Mouse (Mus musculus): Measurements from ENCODE around the gene Slc26a3.

The Slc26a3 gene

DNA sequence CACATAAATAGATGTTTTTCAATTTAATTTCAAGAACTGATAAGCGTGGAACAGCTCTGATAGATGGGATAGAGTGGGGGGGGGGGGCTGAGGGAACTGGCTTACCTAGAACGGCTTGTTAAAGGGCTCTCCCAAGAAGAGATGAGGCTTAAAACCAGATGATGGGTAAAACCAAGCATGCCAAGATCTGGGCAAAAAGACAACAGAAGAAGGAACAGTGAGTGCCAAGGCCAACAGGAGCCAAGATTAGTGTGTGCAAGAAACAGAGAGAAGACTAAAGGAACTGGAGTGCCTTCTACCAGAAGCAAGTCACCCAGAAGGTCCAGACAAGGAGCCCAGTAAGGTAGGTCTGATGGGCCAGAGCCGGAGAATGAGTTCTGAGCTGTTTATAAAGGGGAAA, at the start of gene Slc26a3:
Slc26a3 (plus strand) TSS at position 301 of the 400 bp plus-strand sequence.
- no peak for DNase-seq (ENCODE audit: low spot score in 2 of 2)

DNA sequence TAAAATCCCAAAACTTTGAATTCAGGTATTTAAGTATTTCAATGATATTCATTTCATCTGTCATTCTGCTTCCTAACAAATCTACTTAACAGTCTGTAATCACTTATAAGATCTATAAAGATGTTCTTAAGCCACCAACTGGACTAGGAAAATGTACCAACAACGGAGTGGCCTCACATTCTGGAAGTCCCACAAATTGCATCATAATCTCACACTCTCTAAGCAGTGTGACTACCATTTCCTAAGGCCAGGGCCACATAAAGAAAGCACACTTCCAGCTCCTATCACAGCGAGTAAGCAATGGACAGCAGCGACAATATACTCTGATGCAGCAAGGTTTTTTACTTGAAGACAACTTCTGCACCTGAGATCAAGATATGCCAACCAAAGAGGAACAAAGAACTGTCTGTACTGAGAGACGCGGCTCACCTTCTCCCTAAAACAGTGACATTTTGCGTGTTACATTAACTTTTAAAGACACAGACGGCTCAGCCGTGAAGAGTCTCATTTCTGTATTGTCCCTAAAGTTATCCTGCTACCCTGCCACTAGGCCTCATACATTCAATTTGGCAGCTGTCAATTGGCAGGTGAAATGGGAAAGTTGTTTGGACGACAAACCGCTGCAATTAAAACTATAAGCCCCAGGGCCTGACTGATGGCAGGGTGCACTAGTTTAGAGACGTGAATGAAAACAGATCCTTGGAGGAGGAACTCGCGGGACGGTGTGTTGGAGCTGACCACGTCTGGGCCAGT, 40.3 kb upstream of the Slc26a3 start:
- no peak for DNase-seq (ENCODE audit: low spot score in 2 of 2)

- peak; percentile 93 to 97 for DNase-seq (ENCODE audit: low spot score in 2 of 2)
These were observed 39.4 kb upstream of the Slc26a3 start, which contains the start of gene Dld for GRCm38 (mm10) chr12:31350944-31351928. Gene Dld (minus strand): TSS chr12:31351453.

- DNase-seq (ENCODE audit: low spot score in 2 of 2): no peak
These were observed 24.2 kb upstream of the Slc26a3 start for GRCm38 (mm10) chr12:31366428-31366827.

DNA sequence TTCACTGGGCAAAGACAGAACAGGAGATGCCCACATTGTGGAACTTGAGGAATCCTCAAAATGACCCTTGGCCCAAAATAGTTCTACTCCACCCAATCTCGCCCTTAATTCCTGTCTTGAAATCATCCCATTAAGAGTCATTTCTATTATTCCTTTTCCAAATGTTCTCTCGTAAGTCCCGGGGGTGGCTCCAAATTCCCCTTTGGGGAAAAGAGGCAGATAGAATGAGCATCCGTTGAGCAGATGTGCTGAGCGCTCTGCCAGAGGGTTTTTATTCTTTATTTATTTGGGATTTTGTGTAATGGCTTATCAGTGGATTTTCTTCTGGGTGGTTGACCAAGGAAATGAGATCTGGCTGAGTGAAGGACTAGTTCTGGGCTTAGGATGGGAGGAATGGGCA, 22.9 kb upstream of the Slc26a3 start:
- no peak for DNase-seq (ENCODE audit: low spot score in 2 of 2)

DNA sequence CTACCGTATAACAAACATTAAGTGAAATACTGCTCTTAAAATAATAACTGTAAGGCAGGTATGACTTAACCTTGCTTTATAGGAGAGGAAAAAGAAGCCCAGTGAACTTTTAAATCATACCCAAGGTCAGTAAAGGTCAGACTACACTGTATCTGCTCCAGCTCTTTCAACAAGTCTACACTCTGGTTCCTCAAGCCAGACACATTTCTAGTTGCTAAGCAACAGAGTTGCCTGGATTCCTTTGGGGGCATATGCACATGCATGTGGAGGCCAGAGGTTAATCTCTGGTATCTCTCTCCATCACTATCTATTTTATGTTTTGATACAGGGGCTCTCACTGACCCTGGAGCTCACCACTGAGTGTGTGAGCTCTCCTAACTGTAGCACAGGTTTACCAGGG, 21.6 kb upstream of the Slc26a3 start:
- DNase-seq (ENCODE audit: low spot score in 2 of 2): no peak

DNA sequence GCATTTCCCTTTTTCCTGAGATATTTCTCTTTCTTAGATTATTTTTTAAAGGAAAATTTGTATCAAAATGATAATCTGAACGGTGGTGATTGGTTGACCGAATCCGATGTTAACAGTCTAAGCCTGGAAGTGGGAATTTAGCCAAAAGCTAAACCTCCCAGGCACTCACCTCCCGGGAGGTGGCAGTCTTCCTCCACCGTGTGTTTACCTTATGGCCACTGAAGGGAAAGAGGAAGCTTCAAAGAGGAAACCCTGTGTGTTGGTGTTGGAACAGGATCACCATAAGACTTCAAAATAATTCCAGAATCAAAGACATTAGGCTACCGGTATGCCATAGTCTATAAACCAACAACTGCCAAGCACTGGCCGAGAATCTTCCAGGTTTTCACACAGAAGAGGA, 21.0 kb upstream of the Slc26a3 start:
- DNase-seq (ENCODE audit: low spot score in 2 of 2): no peak

GRCm38 (mm10) chr12:31374603-31375282, 15.9 kb upstream of the Slc26a3 start:
- DNase-seq (ENCODE audit: low spot score in 2 of 2): peak; percentile 34 to 45

DNA sequence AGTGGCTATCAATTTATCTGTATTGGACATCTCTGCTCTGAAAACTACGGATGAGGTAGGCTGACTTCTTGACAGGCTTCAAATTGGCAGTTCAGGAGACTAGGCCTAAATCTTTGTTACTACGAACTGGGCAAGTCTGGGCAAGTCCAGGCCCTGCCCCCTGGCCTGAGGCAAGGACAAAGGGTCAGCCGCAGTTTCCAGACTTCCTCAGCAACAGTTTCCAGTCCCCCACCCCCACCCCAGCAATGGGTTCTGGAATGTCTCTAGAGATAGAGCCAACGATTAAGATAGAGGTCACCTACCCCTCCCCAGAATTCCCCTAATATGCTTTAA, 15.4 kb upstream of the Slc26a3 start:
- DNase-seq (ENCODE audit: low spot score in 2 of 2): no peak

DNA sequence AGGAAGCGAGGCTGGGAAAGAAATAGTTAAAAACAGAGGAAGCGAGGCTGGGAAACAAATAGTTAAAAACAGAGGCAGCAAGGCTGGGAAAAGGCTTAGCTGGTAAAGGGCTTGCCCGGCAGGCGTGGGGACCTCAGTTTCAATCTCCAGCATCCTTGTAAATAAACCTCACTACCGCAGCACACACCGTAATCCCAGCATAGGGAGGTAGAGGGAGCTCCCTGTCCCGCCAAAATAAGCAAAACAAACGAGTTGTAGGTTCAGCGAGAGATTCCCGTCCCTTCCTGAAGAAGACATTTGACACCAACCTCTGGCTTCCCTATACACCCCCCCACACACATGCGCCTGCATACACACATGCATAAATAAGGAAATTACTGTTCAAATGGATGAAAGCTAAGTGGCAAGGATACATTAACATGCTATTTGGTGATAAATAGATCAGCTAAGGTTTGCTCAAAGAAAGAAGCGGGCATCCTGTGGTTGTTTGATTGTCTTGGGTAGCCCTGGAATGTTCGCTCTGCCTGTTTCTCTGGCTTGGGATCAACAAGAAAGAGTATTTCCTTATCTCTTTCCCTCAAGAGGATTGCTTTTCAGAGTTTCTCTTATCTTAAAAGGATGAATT, 14.2 kb upstream of the Slc26a3 start:
- no peak for DNase-seq (ENCODE audit: low spot score in 2 of 2)

- DNase-seq (ENCODE audit: low spot score in 2 of 2): no peak
These were observed 13.4 kb upstream of the Slc26a3 start for GRCm38 (mm10) chr12:31377241-31377640.

GRCm38 (mm10) chr12:31380878-31381277, 9.8 kb upstream of the Slc26a3 start:
- peak in 1 of 2 experiments; percentile 6 for DNase-seq (ENCODE audit: low spot score in 2 of 2)

DNA sequence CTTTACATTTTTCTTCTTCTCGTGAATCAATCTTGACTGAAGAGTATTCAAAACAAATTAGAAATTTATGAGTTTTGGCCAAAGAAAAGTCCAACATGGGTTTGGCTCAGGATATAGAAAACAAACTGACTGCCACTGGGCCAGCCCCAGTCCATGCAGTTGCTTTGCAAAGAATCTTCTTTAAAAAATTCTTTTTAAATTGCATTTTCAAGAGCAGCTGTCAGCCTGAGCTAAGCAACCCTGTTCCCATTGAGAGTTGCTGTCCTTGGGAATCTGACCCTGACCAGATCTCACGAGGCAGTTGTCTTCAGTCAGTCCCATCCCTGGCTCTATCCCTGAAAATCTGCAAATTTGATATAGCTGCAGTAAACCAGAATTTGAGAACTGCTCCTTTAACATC, 8.2 kb upstream of the Slc26a3 start:
- no peak for DNase-seq (ENCODE audit: low spot score in 2 of 2)

GRCm38 (mm10) chr12:31387303-31387702, 3.4 kb upstream of the Slc26a3 start:
- no peak for DNase-seq (ENCODE audit: low spot score in 2 of 2)

GRCm38 (mm10) chr12:31391696-31392095, 1.0 kb downstream of the Slc26a3 start:
- DNase-seq (ENCODE audit: low spot score in 2 of 2): no peak

DNA sequence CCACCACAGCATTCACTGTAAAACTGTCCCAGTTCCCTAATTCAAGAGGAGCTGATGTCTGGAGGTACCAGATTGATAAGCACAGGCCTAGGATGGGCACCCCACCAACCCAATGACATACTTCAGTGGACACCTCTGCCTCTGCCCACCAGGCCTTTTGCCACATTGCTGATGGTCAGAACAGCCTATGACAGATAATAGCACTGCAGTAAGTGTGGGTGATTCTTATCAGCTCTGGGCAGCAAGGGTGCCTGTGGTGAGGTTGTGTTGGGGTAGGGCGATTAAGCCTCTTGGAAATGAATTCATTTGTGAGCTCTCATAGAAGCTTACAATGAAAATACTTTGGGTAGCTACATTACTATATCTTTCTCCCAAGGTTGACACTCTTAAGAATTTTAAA, 5.2 kb downstream of the Slc26a3 start:
- DNase-seq (ENCODE audit: low spot score in 2 of 2): no peak

DNA sequence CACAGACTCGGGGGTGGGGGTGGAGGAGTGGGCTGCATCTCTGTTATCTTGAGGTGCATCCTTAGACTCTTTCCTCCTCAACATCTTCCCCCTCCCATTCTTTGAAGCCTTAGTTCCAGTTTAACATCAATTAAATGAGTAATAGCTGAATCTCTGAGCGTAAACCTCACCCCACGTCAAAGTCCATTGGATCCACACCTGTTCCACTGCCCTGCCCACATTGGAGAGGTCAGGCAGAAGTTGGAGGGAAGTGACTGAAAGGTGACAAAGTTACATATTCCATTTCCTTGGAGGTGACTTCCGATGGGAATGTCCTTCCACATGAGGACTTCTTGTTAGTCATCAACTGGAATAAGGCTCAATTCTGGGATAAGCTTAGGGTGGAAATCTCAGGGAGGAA, 7.0 kb downstream of the Slc26a3 start:
- DNase-seq (ENCODE audit: low spot score in 2 of 2): no peak

- no peak for DNase-seq (ENCODE audit: low spot score in 2 of 2)
These were observed 10.2 kb downstream of the Slc26a3 start for GRCm38 (mm10) chr12:31400821-31401220.

DNA sequence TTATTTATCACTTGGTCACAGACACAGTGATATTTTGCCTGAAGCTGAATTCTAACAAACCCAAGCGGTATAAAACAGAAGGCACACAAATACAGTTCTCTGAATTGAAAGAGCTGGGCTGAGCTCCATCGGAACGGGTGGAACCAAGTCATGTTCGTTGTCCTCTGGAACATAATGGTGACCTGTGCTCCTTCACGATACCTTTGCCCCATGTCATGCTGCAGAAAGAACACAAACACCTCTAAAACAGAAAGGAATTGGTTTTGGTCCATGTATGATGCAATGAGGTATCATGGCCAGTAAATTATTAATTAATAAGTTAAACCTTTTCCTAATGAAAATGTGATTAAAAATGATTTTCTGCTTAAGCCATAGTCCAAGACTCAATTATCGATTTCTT, 11.3 kb downstream of the Slc26a3 start:
- DNase-seq (ENCODE audit: low spot score in 2 of 2): no peak

GRCm38 (mm10) chr12:31404575-31405240, 14.0 kb downstream of the Slc26a3 start:
- no peak for DNase-seq (ENCODE audit: low spot score in 2 of 2)

DNA sequence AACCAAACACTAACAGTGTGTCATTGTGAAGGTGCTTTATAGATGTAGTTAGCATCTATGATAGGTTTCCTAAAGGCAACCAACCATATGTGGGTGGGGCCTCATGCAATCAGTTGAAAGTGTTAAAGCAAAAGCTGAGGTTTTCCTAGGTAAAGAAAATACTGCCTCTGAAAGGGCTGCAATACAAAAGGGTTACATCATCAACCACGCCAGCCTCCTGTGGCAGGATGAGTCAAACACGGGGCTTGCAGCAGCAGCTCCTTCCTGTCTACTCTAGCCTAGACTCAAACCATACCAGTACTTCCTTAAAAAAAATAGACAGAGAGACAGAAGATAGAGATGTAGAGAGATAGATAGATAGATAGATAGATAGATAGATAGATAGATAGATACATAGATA, 25.3 kb downstream of the Slc26a3 start:
- DNase-seq (ENCODE audit: low spot score in 2 of 2): no peak
